Mouse (Mus musculus): ENCODE results near the gene Amd1.

Gene Amd1

DNA sequence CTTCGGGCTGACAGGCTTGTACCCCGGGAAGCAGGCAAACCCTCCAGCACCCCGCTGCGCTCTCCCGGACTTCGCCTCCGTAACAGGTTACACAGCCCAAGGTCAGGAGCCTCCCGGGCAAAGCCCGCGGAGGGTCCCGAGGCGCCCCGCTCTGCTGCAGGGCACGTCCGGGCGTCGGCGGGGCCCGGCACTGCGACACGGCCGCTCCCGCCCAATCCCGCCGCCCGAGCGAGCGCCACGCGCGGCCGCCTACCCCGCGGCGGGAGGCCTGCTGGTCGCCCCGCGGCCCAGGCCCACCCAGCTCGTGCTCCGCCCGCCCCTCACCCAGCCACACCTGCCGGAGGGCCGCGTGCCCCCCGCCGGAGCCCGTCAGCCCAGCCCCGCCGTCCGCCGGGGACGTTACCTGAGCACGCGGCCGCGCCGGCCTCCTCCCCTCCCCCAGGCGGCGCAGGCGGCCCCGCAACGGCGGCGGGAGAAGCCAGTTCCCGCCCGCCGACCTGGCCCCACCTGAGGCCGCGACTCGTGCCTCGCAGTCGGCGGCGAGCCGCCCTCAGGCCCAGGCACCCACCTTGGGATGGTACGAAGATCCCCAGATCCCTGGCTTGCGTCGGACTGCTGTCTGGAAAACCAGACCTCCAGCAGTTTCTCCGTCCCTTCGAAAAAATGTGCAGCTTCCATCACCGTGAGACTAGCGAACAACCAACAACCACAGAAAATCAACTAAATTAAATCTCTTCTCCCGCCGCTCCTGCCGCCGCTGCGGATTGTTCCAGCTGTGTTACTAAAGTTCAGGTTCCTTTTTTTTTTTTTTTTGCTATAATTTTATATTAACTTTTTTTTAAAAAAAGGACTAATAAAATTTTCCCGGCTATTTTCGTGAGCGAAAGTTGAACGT is 558 bp downstream of the Amd1 start:
- DNase-seq, result peak; percentile 61 to 71

DNA sequence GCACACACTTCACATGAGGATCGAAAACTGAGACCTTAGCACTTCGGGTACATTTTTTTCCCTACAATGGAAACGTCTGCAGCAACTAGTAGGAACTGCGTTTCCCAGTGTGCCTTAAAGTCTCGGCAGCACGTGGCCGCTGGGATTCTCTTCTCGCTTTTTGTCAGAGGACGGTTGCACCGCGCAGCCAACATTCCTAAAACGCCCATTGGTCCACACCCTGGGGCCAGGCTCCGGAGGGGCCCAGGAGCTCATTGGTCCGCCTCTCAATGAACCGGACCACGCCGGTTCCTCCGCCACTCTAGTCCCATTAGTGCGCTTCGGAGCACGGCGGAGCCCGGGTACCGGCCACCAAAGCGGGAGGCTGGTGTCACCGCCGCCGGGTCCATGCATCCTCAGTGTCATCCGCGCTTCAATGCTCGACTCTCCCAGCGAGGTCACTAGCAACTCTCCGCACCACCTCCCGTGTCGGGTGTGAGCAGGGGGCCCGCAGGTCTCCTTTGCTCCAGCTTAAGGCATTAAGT is 1.3 kb downstream of the Amd1 start:
- DNase-seq, result peak; percentile 85 to 91

DNA sequence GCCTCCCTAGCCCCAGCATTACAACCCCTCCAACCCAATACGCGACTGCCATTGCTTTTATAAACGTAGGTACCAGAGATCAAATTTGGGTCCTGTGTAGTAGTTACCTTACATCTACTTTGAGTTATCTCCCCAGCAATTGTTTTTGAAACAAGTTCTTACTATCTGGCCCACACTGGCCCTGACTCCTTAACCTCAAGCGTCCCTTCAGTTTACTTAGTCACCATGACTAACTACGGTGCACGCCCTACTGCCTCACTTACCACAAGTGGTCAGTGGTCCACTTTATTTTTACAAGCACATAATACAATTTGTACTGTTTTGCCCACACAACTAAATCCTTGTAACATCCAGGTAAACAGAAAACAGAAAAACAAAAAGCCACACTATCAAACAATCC is 9.3 kb downstream of the Amd1 start:
- DNase-seq, result no peak

DNA sequence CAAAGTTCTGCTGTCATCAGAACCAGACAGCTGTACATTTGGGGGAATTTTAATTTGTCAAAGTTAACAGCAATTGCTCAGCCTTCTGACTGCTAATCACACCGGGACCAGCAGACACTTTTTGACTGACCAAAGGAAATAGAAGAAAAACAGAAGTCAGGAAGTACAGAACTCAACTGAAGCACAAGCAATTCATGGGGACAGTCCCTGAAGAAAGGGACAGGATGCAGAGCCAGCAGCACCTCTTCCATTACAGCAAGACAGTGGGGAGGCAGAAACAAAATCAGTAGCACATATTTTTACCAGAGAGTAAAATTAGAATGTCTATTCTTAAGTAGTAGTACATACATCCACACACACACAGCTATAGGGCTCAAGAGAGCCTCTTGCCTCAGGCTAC is 15.2 kb downstream of the Amd1 start:
- no peak for DNase-seq

DNA sequence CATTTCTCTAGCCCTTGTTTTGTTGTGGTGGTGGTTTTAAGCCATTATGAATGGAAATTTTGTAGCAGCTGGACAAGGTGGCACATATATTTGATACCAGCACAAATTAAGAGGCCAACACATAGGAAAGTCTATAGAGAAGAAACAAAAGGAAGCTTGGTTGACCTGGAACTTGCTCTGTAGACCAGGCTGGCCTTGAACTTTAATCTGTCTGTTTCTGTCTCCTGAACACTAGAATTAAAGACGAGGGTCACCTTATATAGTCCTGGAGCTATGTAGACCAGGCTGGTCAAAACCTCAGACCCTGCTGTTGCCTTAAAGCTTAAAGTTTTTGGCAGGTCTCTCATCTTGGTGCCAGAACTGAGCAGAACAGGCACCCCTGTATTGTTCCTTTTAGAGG is 16.4 kb downstream of the Amd1 start:
- DNase-seq, result no peak

DNA sequence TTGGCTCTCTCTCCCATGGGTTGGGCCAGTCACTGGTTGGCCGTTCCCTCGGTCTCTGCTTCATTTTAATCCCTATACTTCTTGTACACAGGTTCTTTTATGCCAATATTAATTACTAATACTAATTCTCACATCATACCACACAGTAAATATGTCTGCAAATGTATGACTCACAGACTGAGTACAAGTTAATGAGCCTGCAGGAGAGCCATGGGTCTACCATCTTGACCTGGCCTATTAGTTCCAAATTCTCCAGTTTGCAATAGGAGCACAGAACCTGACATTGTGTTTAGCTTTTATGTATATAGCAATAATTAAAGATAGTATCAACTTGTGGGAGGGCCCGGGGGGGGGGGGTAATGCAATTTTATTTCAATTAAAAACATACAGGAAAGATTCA is 17.0 kb downstream of the Amd1 start:
- no peak for DNase-seq

DNA sequence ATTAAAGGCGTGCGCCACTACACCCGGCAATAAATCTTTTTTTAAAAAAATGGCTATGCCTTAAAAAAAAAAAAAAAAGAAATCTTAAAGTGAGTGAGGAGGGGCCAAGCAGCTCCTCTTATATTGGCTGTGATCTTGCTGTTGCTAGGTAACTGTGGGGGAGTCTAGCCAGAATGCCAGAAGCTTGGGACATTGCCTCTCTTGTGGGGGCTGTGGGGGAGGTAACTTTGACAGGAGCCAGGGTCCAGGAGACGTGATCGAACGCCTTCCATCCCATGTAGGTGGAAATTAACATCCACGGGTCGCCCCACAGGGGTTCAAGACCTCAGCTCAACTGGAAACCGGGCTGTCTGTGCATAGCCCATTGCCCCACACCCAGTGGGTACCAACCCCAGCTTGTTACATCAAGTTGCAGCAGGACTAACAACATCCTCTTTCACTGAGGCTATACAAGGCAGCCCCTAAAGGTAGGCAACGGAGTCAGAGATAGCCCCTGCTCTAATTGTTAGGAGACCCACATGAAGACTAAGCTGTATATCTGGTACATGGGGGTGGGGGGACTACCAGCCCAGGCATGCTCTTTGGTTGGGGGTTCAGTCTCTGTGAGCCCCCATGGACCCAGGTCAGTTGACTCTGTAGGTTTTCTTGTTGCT is 17.7 kb downstream of the Amd1 start:
- no peak for DNase-seq

DNA sequence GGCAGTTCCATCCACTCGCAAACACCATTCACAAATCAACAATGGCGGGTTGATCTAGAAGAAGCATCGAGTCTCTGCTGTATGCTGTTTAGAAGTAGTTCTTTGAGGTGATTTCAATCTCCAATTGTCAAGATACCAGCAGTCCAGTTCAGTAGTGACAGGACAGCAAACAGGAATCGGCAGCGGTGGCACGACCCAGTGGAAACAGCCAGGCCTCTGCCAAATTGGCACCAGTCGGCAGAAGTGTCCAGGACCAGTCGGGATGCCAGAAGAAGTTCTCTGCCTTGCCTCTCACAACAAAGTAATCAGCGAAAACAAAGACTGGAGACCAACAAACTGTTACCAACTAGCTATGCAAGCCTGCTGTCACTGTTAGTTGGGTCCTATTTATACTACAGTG is 18.4 kb downstream of the Amd1 start:
- no peak for DNase-seq

DNA sequence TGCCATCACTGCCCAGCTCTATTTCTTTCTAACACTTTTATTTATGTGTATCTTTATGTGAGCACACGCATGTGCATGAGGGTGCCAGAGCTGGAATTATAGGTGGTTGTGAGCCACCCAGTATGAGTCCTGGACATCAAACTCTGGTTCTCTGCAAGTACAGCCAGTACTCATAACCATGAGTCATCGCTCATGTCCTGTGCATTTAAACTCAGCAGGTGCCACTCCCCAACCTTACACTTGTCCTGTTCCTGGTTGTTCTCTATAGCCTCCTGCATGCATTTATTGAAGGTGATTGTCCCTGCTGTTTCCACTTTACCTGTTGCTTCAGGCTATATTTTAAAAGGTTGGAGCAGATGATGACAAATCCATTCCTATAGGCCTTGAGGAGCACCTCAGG is 20.4 kb downstream of the Amd1 start:
- DNase-seq, result no peak

DNA sequence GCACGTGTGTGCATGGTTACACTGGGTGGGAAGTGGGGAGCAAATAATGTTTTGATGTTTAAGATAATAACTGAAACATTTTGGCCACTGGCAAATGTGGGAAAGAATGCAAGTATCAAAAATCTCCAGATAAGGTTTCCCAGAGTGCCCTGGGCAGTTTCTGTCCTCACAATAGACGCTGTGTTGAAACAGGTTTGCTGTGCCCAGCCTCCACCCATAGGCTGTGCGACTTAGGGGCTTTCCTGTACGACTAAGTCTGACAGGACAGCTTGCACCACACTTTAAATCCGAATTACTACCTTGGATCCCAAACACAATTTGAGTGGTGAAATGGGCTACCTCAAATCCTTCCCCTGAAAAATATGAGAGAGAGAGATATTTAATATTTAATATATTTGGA is 23.7 kb downstream of the Amd1 start:
- DNase-seq, result no peak

DNA sequence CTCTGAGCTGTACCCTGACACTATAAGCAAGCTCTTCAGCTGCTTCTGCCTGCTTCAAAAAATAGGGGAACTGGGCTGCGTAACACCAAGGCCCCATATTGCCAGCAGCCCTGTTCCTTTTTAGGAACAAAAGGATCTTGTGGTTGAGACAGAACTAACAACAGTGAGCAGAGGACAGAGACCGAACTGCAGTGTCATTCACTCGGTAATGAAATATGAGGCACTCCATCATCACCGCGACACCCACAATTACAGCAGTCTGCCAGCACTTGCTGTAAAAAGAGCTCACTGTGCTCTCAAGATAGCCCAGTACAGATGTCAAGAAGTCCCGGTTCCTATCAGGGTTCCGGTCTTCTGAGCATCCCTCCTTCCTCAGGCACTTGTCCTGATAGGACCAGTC is 26.0 kb downstream of the Amd1 start:
- DNase-seq, result no peak

DNA sequence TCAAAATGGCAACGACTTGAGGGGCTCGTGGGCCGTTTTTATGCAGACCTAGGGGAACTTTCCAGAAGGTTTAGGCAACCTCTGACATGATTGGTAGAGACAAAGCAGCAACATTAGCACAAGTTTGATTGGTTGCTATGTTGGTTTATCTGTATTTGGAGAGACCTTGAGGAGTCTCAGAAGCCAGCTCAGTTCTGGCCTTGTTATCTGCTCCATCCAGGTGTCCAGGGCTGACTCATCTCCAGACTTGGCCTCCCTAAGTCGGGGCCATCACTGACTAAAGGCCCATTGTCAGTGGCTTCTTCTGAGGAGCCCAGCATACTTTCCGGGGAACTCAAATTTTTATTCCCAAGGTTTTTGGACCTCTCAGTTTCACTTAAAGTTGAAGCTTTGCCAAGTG is 28.0 kb downstream of the Amd1 start:
- DNase-seq, result no peak

DNA sequence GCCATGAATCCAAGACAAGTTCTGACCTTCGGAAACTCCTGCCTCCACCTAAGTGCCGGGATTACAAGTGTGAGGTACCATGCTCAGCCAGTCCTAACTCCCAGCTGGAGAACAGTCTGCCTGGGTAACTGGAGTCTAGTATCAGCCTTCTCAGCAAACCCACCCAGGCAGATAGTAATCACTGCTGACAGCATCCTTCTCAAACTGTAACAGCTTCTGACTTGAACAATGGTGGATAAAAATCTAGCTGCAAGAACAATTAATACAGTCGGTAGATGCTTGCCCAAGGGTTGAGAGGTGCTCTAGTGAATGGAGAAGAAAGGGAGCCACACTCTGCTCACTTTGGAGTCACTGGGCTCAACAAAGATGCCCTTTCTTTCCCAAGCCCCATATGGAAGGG is 30.8 kb downstream of the Amd1 start:
- no peak for DNase-seq

DNA sequence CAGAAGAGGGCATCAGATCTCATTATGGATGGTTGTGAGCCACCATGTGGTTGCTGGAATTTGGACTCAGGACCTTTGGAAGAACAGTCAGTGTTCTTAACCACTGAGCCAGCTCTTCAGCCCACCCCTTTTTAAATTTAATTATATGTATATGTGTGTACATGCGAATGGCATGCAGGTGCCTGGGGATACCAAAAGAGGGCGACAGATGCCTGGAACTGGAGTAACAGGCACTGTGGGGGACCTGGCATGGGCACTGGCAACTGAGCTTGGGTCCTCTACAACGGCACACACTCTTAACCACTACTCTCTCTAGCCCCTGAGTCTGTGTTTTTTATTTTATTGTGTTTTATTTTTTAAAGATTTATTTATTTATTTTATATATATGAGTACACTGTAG is 37.1 kb downstream of the Amd1 start:
- DNase-seq, result no peak

DNA sequence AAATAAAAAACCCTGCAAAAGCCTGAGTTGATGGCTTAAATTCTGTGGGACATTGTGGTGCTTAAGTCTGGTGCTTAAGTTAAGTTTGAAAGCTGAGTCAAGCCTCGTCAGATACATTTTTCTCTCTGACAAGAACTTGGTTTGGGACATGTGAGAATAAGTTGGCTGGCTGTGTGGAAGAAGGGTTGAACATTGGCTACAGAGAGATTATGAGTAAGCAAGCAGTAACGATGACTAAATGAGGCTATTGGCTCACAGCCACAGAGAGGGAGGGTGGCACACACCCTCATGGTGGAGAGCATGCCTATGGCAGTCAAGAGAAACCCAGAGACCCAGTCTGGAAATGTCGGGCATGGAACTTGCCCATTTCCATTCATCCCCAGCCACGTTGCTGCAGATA is 38.3 kb downstream of the Amd1 start:
- no peak for DNase-seq

DNA sequence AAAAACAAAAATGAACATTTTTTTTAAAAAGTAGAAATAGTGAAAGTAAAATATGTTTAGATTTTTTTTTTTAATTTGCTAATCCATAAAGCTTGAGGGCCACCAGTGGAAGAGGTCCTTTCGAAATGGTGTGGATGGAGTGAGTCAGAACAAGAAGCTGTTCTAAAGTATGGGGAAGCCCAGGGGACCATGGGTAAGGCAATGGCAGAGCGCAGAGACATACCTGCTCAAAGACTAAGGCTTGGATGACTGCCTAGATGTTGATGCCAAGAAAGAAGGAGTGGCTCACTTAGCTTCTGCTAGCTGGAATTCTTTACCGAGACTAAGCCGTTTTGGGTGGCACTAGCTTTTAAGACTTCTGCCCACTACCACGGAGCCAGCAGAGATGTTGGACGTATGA is 39.8 kb downstream of the Amd1 start:
- DNase-seq, result no peak

DNA sequence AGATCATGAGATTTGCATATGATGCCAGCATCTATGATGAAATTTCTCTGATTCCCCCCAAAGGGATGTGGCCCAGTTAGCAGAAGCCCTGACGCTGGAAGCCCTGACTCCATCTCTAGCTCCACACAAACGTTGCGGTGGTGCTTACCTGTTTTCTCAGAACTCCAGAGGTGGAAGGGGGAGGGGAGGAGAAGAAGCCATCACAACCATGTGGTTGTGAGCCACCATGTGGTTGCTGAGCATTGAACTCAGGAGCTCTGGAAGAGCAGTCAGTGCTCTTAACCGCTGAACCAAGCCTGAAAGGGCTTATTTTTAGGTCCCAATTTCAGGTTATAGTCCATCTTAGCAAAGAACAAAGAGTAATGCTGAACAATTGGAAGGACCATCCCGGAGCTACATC is 41.7 kb downstream of the Amd1 start:
- no peak for DNase-seq

DNA sequence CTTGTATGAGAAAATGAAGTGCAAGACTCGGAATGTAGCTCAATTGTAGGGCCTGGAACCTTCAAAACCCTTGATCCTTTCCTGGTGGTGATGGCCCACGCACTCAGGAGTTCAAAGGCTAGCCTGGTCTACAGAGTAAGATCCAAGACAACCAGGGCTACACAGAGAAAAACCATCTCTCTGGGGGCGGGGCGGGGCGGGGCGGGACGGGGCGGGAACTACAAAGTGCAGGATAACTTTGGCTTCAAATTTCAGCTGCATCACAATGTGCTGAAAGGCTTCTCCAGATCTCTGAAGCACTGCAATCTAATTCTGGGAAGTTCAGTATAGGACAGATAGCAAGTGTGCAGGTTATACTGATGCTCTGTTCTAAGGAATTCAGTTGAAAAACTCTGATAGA is 42.4 kb downstream of the Amd1 start:
- no peak for DNase-seq

DNA sequence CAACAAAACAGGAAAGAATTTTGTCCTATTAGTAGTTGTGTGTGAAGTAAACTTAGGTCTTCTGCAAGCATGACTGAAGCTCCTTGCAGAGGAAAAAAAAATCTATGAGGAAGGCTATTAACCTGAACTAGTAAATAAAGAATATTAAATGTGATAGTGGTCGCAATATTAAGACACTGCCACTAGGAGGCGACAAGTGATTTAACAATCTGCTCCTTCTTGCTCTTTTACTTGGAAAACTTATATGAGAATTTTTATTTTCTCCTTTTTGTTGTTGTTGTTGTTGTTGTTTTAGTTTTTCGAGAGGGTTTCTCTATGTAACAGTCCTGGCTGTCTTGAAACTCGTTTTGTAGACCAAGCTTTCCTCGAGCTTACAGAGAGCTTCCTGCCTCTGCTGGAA is 43.0 kb downstream of the Amd1 start:
- DNase-seq, result peak; percentile 61 to 74

DNA sequence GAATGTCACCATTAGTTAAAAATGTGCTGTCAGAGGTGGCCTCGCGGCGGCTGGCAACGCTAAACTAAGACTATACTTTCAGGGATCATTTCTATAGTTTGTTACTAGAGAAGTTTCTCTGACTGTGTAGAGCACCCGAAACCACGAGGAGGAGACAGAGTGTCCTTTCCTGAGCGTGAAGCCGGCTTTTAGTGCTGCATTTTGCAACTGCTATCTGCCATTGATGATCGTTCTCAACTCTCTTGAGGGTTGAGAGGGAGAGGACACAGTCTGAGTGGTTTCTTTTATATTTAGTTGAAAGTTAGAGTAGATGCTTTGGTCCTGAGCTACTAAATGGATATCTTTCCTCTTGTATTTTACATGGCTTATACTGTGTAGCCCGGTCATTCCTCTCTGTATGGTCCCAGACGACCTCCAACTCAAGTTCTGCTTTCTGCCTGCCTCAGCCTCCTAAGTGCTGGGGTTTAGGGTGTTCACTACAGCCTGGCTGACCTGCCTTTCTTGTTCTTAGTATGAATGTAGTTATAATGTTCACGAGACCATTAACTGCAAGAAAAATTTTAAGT is 43.5 kb downstream of the Amd1 start:
- DNase-seq, result peak; percentile 53 to 64

DNA sequence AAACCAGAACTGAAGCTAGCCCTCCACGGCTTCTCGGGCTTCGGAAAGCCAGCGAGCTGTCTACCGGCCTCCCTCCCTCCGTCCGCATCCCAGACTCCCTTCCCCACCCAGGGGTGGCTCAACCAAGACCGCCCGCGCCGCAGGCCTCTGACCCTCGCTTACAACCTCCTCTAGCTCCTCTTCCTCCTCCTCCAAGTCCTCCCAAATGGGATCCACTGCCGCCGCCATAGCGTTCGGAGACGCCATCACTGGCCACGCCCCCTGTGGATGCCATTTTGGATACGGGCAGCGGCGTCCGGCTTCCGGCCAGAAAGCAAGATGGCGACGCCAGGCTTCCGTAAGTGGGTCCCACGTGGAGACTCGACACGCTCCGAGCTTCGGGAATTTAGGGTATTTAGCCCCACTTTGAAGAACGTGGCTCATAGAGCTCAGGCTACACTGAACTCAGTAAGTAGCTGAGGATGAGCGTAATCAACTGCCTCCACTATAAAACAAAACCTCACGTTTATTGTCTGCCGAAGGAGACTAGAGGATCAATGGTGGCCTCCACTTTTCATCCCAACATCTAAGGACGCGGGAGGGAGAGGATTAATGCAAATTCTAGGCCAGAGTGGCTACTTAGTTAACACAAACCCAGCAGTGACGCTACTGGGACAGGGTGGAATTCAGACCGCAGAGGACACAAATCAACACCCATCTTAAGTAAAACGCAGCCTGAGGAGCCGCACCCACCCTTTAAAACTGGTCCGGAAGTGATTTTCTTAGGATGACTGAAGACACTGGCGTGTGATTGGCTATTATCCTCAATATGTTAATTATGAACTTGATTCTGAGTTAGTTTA is 44.4 kb downstream of the Amd1 start, which contains the start of gene Gtf3c6:
Gene Gtf3c6, minus strand, starts transcription at position 695 of the 842 bp plus-strand sequence.
- DNase-seq, result peak; percentile 98

DNA sequence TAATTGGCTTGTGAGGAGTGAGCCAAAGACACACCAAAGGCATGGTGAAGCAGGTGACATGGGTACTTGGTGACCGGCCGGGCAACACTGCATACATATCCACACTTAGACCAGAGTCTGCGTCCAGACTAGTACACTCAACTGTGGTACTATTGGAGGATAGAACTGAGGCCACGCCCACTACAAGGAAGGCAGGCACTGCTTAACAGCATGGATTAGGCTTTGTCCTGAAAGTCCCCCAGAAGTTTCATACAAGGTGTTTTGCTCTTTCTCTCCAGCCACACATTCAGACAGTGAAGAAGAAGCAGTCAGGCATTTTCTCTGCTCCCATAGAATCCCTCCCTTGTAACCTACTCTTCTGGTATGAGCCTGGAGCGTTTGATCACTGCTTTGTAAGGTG is 45.3 kb downstream of the Amd1 start:
- DNase-seq, result peak; percentile 56 to 62

DNA sequence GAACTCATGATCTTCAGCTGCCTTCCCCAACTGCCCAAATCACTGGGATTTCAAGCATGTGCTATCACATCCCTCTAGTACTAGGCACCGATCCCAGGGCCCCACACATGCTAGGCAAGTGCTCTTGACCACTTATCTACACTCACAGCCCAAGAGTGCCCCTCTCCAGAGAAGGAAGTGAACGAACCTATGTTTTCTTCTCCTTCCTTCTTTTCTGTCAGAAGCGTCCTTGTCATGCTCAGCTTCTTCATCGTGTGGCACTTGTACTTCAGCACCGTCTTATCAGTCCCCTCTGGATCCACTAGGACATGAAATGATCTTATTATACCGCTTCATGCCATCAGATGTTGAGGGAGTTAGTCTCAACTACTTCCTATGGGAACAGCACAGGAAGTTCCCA is 51.0 kb downstream of the Amd1 start:
- DNase-seq, result no peak
